Mouse (Mus musculus) left cerebral cortex, postnatal 25 days (tissue): Measurements from ENCODE around the gene Ikzf1. TPM values are rescaled to one million over a fixed set of nuclear protein-coding genes. Genes with fewer than 3 reads are reported as not detected.

ENCODE experiments used
- DNase-seq, 2 experiments: peaks; one replicate each; pipeline ENCODE4 v3.0.0; 2022; ENCODE audit warnings: low spot score in 2 of 2, mixed read lengths in 1 of 2
- intact Hi-C: fragments of 180-260 bp; cut with DNase I; formaldehyde crosslinking; loops from one replicate; pipeline ENCODE4 v1.15.1; 2025
- total RNA-seq, 2 experiments: library from RNA; stranded (reverse); gene quantifications; 2 replicates each; pipeline ENCODE4 v1.2.3; 2021

Ikzf1 gene
- 1 to 10 TPM; 3.1 to 4.0 TPM for total RNA-seq

DNA sequence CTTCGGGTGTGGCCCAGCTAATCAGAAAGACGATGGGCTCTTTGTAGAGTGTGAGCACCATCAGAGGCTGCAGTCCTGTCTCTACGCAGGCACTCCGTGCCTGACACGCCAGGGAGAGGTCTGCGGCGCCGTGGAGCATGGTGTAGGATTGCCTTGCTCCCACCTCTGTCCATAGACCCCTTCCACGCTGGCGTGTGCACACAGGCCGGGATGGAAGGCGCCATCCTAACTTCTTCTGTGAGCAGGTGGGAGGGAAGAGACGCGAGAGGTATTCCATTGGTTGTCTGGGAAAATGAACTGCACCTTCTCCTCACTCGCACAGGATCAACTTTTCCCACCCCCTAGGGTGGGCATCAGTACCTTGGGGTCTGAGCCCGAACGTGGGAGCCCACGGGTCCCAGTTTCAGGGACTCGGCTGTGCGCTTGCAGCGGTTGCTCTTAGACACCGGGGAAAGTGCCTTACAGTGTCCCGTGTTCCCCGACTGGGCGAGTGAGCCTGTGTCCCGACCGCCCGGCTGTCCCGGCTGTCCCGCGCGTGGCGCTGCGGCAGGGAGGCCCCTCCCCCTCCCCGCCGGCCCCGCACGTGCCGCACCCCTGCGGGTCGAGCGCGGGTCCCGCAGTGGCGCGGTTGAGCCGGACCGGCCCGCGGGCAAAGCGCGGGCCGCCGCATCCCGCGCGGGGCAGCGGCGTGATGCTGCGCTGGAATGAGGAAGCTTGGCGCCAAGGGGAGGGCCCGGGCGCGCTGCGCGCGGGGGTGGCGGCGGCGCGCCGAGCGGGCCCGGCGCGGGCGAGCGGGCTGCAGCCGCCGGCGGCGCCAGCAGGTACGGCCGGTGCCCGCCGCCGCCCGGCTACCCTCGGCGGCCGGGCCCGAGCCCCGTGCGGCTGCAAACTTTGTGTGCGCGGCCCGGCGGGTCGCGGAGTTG is at the start of gene Ikzf1:
Gene Ikzf1 (plus strand): TSS at position 74 of the 923 bp plus-strand sequence.
- intact Hi-C loops: loop anchor here (5.0 kb wide), 1 partner anchor 123 kb away; no protein-coding TSS in a partner anchor
- no peak for DNase-seq

DNA sequence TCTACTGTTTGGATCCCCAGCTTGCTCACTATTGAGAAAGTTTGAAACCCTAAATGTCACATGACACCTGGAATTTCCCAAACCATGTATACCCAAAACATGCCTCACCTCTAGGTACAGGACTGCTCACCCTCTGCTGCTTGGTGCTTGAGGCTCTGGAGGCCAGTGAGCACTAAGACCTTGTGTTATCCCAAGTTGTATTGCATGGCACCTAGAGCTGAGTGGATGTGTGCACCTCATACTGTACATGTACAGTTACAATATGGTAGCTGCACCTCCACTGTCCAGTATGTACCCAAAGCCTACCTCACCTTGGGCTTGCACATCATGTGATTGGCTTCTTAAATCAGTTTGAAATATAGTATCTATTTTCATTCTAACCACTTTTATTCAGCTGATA is 40.5 kb upstream of the Ikzf1 start:
- DNase-seq: no peak
- intact Hi-C loops: no loop called here

DNA sequence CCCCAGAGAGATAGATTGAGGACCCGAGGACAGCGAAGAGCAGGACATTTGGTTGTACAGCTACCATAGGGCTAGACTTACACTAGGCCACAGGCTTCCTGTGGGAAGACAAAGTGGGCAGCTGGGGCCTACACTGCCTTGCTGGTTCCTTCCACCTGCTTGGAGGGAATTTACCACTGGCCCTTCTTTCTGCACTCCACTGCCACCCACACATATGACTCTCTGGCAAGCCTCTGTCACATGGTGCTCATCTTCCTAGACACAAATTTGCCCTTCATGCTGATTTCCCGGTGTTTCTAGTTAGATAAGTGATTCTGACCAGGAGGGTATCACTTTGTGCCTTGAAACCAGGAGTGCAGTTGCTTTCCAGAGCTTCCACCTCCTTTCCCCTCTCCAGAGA is 28.4 kb upstream of the Ikzf1 start:
- intact Hi-C loops: no loop called here
- DNase-seq: no peak

GRCm38 (mm10) chr11:11656995-11657530 is 27.7 kb upstream of the Ikzf1 start:
- no peak for DNase-seq
- intact Hi-C loops: no loop called here

DNA sequence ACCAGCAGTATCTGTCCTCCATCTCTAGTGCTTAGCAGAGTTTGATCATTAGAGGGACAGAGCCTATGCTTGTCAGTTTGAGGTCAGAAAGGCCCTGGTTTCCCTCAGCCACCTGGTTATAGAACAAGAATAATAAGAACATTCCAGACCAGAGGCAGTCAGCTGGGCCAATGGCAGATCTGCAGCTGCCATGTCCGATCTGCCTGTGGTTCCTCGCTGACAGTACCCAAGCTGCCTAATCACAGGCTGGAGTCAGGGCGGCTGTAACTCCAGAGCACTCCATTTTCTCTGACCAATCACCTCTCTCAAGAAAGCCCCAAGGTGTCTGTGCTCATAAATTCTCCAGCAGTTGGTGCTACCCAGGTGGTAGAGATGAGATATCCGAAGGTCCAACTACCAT is 27.2 kb upstream of the Ikzf1 start:
- DNase-seq: no peak
- intact Hi-C loops: no loop called here

DNA sequence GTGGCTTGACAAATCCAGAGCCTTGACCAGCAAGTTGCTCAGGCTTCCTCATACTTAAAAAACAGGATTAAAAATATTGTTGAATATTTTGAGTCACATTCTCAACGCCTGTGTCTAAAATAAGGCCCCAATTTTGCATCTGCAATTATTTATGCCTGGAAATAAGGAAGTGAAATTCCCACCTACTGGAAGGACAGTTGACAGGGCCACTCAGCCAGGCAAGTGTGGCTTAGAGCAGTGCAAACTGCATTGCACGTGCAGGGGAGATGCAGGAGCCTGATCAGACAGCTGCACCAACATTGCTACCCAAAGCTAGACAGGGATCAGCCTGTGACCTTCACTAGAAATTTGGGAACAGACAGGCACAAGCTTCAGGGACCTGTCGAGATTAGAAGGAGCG is 26.0 kb upstream of the Ikzf1 start:
- intact Hi-C loops: no loop called here

DNA sequence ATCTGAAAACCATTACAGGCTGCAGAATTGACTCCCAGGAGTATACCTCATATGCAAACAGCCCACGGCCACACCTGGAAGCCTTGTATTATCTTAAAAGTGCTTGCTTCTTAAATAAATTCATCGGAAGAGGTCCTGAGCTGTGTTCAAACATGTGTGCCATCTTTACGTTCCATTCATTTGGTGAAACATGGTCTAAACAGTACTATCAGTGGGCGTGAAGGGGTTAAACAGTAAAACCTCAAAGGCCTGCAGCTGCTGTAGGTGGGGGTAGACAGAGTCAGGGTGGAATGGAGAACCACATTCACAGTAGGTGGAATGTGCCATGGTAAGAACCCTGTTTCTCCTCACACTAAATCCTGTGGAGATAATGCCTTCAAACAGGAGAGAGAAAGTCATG is 24.2 kb upstream of the Ikzf1 start:
- intact Hi-C loops: no loop called here
- no peak for DNase-seq

More for the DNA sequence above, 26.0 kb upstream of the Ikzf1 start:
- DNase-seq: no peak

DNA sequence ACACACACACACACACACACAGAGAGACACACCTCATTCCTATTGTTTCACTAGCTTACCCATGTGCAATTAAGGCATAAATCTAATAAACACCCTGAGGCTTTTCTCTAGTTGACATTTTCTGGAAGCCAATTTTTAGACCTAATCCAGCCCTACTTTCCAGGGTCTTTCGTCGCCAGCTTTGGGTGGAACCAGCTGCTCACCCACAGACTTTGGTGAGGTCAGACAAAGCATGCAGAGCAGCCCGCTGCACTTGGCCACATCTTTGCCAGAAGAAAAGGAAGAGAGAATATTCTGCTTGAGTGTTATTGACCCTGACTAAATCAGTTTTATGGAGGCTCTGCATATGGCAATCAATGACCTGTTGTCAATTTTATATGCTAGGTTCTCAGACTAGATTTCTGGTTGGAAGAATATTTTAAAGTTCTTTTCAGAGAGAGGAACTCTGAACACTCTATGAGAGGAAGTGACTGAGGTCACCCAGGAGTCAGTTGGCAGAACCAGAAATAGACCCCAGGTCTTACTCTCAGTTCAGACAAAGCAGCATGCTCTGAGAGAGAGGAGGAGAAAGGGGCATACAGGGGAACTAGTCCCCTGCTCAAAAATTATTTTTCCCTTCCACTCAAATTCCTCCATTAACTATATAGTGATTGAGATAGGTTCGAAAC is 17.4 kb upstream of the Ikzf1 start:
- DNase-seq: no peak
- intact Hi-C loops: no loop called here

DNA sequence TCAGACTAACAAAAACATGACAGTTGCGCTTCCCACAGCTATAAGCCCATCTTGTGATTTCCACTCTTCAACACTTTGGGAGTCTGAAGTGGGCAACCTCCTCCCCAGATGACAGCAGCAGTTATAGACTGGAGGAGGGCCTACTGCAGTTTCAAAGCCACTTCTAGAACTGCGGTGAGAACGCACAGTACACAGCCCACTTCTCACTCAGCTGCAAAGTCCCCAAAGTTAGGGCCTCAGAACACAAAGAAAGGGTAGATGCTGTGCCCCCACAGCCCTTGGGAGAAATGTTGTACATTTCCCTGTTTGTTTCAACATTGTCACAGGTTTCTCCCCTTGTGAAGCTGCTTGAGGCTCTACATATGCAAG is 16.9 kb upstream of the Ikzf1 start:
- no peak for DNase-seq
- intact Hi-C loops: no loop called here

GRCm38 (mm10) chr11:11672974-11673373 is 11.8 kb upstream of the Ikzf1 start:
- intact Hi-C loops: no loop called here

DNA sequence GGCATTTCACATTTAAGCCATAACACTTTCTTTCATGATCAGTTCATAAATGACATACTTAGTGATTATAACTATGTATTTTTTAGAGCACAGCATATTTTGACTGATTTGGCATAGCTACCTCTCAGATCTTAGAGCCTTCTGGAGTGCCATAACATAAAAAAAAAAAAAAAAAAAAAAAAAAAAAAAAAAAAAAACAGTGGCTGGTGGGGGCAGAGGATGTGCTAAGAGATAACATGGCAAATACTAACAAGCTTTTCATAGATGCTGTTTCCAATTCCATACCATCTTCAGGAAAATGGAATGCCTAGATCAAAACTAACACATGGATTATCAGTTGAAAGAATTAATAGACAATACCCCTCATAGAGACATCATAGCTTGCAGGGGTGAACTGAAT is 9.7 kb upstream of the Ikzf1 start:
- intact Hi-C loops: no loop called here
- no peak for DNase-seq

More at GRCm38 (mm10) chr11:11672974-11673373, 11.8 kb upstream of the Ikzf1 start:
- DNase-seq: no peak

DNA sequence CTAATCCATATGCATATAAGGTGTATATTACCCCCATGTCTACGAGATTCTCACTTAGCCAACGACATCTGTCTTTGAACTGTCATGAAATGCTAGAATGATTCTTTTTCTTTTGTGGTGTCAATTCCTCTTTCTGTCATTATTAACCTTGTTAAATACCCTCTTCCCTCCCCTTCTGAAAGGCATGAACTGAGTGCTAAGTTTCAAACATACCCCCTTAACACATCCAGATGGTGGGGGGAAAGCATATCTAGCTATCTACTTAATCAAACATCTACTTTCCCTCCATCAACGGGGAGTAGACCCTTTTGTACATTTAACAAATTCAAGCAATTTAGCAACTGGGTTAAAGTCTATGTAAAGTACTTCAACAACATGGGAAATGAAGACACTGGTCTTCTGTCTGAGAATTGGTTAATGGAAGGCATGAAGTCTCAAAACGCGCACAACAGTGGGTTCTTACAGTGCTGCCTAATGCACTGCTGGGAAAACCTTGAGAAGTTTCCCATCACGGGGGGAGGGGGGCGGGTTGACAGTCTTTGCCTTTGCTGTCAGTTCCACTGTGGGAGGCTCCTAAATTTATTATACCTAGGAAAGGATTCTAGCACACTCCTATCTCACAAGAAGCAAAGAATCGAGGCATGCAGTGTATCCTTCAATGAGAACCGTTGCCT is 8.6 kb upstream of the Ikzf1 start:
- no peak for DNase-seq

DNA sequence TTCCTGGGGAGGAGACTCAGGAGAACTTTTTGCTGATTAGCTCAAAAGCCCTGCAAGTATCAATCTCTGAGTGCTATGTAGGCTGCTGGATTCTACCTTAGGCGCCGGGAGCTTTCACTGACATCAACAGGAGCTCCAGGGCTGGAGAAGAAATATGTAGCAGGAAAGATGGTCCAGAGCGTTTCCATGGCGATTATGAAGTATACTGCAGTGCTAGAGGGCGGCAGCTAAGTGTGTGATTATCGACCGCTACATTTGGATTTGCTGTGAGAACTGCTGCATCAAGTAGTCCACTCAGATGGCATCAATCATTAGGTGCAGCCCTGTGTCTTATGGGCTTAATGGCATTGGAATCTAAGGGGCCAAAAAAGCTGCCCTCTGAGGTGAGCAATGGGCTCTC is 7.6 kb upstream of the Ikzf1 start:
- no peak for DNase-seq
- intact Hi-C loops: no loop called here

More for the DNA sequence above, 8.6 kb upstream of the Ikzf1 start:
- intact Hi-C loops: no loop called here

GRCm38 (mm10) chr11:11678972-11679371 is 5.8 kb upstream of the Ikzf1 start:
- intact Hi-C loops: no loop called here
- DNase-seq: no peak

DNA sequence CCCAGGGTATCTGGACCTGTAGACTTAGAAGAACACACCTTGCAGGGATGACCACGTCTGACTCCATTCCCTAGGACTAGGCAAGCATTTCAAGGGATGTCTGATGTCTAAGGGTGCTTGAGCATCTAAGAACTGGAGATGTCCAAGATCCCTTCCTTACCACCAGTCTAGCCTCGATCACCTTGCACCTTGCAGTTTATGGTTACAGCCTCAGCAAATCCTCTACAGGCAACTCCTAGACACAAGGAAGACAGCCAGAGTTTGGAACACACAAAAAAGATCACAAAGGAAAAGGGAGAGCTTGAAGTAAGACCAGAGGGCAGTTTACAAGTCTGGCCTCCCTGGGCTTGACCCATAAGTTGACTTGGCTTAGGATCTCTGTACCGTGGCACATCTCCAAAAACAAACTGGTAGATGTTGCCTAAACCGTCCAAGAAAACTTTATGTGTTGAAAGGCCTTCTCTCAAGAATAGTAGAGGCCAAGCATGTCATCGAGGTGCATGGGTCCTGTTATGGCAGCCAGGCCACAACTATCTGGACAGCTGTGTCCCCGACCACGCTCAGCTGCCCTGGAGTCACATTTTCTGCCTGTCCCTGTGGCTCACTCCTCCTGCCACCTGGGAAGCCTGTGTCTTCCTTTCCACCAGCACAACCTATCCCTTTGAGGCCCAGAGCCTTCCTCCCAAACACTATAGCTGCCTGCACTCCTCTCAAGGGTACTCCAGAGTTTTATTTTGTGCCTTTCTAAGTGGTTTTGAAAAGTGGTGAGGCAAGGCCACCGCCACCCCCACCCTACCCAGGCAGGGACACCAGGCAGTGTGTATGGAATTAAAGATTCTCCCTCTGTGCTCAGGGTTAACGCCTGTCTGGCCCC is 510 bp upstream of the Ikzf1 start:
- intact Hi-C loops: no loop called here
- DNase-seq: no peak

DNA sequence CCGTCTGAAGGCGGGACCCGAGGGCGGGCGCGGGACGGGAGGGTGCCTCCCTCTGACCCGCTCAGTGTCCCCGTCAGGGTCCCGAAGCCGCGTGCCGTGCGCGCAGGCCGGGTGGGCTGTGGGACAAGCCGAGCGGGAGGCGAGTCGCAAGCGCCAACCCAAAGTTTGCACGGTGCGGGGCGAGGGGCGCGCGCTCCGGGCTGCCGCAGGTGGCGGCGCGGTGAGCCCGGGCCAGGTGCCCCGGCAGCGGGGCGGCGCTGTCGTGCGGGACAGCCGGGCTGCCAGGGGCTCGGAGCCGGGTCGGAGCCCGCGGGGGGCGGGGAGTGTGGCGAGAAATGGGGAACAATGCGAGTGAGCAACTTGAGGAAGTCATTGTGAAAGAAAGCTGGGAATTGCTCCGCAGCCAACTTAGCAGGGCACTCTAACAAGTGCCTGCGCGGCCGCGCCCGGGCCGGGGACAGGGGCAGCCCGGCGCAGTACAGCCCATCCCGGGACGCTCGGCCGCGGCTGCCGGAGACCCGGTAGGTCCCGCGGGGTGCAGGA is 1.1 kb downstream of the Ikzf1 start:
- intact Hi-C loops: loop anchor here (5.0 kb wide), 1 partner anchor 124 kb away; no protein-coding TSS in a partner anchor
- peak; percentile 16 to 42 for DNase-seq

- DNase-seq: no peak
- intact Hi-C loops: loop anchor here (5.0 kb wide), 1 partner anchor 124 kb away; no protein-coding TSS in a partner anchor
These were observed 1.8 kb downstream of the Ikzf1 start for GRCm38 (mm10) chr11:11686569-11687051.

DNA sequence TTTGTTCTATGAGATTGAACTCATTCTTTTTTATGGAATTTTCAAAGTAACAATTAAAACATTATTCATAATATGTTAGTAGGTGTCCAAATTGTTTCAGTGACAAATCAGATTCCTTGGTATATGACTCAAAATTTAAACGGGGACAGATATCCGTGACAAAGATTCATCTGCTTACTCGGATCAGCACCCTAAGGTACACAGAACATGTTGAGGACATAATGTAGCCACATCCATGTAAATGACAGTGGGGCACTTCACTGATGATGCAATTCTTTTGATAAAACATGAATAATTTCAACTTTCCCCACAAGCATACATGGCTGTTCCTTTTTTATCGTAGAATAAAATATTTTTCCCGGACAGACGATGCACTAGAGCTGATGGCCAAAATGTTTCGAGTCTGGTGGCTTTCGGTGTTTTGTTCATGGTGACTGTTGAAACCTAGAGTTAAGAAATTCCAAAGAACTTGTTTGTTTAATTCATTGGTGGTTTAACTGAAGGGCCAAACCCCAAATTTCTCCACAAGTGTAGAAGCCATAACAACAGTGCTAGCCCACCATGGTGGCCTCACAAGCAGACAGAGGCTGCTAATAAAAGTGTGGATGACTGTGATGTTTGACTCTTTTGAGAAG is 2.9 kb downstream of the Ikzf1 start:
- no peak for DNase-seq
- intact Hi-C loops: loop anchor here (5.0 kb wide), 1 partner anchor 125 kb away; no protein-coding TSS in a partner anchor
